Comparison of ENCODE assay signal across 16 mouse cellular contexts in the genomic region with DNA sequence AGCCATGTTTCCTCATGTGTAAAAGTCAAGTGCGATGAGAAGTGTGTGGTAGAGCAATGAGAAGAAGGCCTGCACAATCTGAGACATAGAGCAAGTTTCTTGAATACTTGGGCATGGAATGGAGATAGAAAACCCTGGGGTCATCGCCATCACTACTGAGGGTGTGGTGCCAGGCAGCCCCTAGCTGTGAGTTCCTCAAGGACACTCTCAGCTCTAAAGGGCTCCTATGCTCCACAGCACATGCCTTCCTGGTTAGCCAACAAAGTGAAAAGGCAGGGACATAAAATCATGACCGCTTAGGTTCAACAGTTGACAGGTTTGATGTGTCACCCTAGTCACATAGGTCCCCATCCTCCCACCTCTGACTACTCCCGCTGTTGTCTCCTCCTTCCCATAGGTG.
"Had no signal": no experiment of that assay in that cellular context is flagged by ENCODE, and none has a peak within 500 bp of the region (broad histone marks: within the 10 kb centered on the region; RNA-seq: fewer than 3 reads in every experiment).

No protein-coding gene starts in this region.

- H3K27ac ChIP-seq: neural tube, embryonic 13.5 days; neural tube, embryonic 15.5 days; stomach, embryonic 15.5 days; stomach, postnatal 0 days had no signal

- H3K4me1 ChIP-seq: neural tube, embryonic 13.5 days; neural tube, embryonic 15.5 days; stomach, embryonic 15.5 days had no signal

- DNase-seq: retina, postnatal 1 day; right cerebral cortex, adult 18-20 months; right cerebral cortex, postnatal 14 days; right cerebral cortex, postnatal 25 days; right cerebral cortex, postnatal 4 days; spleen, adult 18-20 months; thymus, adult 18-20 months; thymus, adult 2 months; thymus, postnatal 14 days; thymus, postnatal 25 days; thymus, postnatal 36 days; thymus, postnatal 4 days had no signal

- H3K4me3 ChIP-seq: neural tube, embryonic 13.5 days; neural tube, embryonic 15.5 days; stomach, embryonic 15.5 days had no signal

- H3K9ac ChIP-seq: neural tube, embryonic 13.5 days; neural tube, embryonic 15.5 days; stomach, embryonic 15.5 days had no signal

- H3K4me2 ChIP-seq: neural tube, embryonic 13.5 days; neural tube, embryonic 15.5 days; stomach, embryonic 15.5 days had no signal

- H3K27me3 ChIP-seq: neural tube, embryonic 13.5 days; neural tube, embryonic 15.5 days; stomach, embryonic 15.5 days had no signal

- H3K9me3 ChIP-seq: neural tube, embryonic 13.5 days; neural tube, embryonic 15.5 days; stomach, embryonic 15.5 days had no signal

- H3K36me3 ChIP-seq: neural tube, embryonic 13.5 days; neural tube, embryonic 15.5 days; stomach, embryonic 15.5 days had no signal
